Mouse (Mus musculus) midbrain, embryonic 10.5 days (tissue): ENCODE measurements at regions not wholly inside any gene's neighbourhood (a gene's known extent, or its start where the extent isn't known, plus 50 kb on each side); places are given as distances from the start of the nearest gene placed in this dataset.

Experiments used
- DNase-seq: peaks from one replicate; pipeline ENCODE4 v3.0.0-alpha.2; 2017; ENCODE audit warnings: low spot score
- H3K27ac ChIP-seq: fragments of 300-500 bp; sonication (generic); replicated peaks from 2 replicates; pipeline ENCODE4 v1.5.1; 2016; ENCODE audit warnings: mild to moderate bottlenecking
- H3K27me3 ChIP-seq: fragments of 300-500 bp; sonication (generic); 2 replicates; pipeline ENCODE4 v1.6.1; 2016; ENCODE audit warnings: low read depth, mild to moderate bottlenecking; ENCODE audit not compliant: poor library complexity, severe bottlenecking
- H3K36me3 ChIP-seq: fragments of 300-500 bp; sonication (generic); 2 replicates; pipeline ENCODE4 v1.6.1; 2016; ENCODE audit warnings: mild to moderate bottlenecking, moderate library complexity
- H3K4me1 ChIP-seq: fragments of 300-500 bp; sonication (generic); 2 replicates; pipeline ENCODE4 v1.6.1; 2016
- H3K4me3 ChIP-seq: fragments of 300-500 bp; sonication (generic); 2 replicates; pipeline ENCODE4 v1.5.1; 2016; ENCODE audit warnings: mild to moderate bottlenecking, moderate library complexity
- H3K9me3 ChIP-seq: fragments of 300-500 bp; sonication (generic); replicated peaks from 2 replicates; pipeline ENCODE4 v1.6.1; 2016; ENCODE audit warnings: mild to moderate bottlenecking
- WGBS: fragments of 180-500 bp; shearing (Covaris S2); methylation state at CpG from one replicate; pipeline ENCODE4 v1.1.7; 2016; 5-methylcytosine and 5-hydroxymethylcytosine counted together

GRCm38 (mm10) chr2:57919102-57919731 is 78.5 kb upstream of the Galnt5 start:
- Histone ChIP-seq H3K36me3 (no peaks in the 10 kb centered on the region), H3K4me1 (no peaks in the 10 kb centered on the region), H3K9me3 (no peaks in the 10 kb centered on the region), H3K4me3 (no peak overlapping the region), H3K27me3 (no peaks in the 10 kb centered on the region), H3K27ac (no peak overlapping the region)
- DNase-seq, result peak; percentile 38
- 54% methylated on average over 14 of the region's 14 CpGs for WGBS

- no peak overlapping the region for H3K4me3 ChIP-seq
- WGBS, result 58% methylated on average over 5 of the region's 5 CpGs
- DNase-seq, result no peak
- H3K36me3 ChIP-seq, result no peaks in the 10 kb centered on the region
- H3K9me3 ChIP-seq, result no peaks in the 10 kb centered on the region
- H3K27ac ChIP-seq, result no peak overlapping the region
- H3K27me3 ChIP-seq, result no peaks in the 10 kb centered on the region
- H3K4me1 ChIP-seq, result no peaks in the 10 kb centered on the region
Measured at GRCm38 (mm10) chr2:57934062-57934822, 63.4 kb upstream of the Galnt5 start.
